Mouse (Mus musculus): Measurements from ENCODE around the gene Pomp. TPM values are rescaled to one million over a fixed set of nuclear protein-coding genes. Genes with fewer than 3 reads are reported as not detected.

The Pomp gene
- polyA plus RNA-seq, 1 experiment from 2014 or later, result 464 TPM

GRCm38 (mm10) chr5:147910807-147911509 is 50.7 kb downstream of the Pomp start:
- H3K36me3 ChIP-seq, result no peaks in the 10 kb centered on the region
- H3K4me3 ChIP-seq, result no peak overlapping the region
- no peak overlapping the region for H3K9ac ChIP-seq
- no peak overlapping the region for H3K4me2 ChIP-seq
- no peak overlapping the region for H3K27ac ChIP-seq
- no peak for ATAC-seq (ENCODE audit: insufficient number of reproducible peaks, low FRiP score, low TSS enrichment, low read depth)
- no peaks in the 10 kb centered on the region for H3K27me3 ChIP-seq
- no peaks in the 10 kb centered on the region for H3K9me3 ChIP-seq
- 74% methylated on average over 12 of the region's 12 CpGs for WGBS
- peaks cover 9% of the 10 kb centered on the region; the same call in 1 of the 2 replicates for H3K4me1 ChIP-seq

DNA sequence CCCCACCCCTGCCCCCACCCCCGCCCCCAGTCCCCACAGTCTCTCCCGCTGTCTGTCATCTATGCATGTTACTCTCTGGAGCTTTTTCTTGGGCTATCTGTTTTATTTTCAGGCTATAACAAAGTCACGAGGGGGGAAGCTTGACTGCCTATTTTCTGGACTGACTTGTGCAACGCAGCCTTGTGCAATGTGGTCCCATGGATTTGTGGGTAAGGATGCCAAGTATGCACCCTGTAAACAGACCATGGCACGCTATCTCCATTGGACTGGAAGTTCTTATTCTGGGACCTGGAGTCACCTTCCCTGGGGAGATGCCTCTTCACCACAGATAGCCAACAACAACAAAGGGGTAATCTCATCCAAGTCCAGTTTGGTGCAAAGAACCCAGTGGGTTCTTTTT is 51.5 kb downstream of the Pomp start:
- ATAC-seq (ENCODE audit: insufficient number of reproducible peaks, low FRiP score, low TSS enrichment, low read depth), result no peak
- WGBS, result 72% methylated on average over 4 of the region's 5 CpGs
- Histone ChIP-seq H3K27me3 (no peaks in the 10 kb centered on the region), H3K4me3 (no peak overlapping the region), H3K4me1 (peaks cover 9% of the 10 kb centered on the region; the same call in 1 of the 2 replicates), H3K4me2 (no peak overlapping the region), H3K9ac (no peak overlapping the region), H3K27ac (no peak overlapping the region), H3K9me3 (no peaks in the 10 kb centered on the region), H3K36me3 (no peaks in the 10 kb centered on the region)

DNA sequence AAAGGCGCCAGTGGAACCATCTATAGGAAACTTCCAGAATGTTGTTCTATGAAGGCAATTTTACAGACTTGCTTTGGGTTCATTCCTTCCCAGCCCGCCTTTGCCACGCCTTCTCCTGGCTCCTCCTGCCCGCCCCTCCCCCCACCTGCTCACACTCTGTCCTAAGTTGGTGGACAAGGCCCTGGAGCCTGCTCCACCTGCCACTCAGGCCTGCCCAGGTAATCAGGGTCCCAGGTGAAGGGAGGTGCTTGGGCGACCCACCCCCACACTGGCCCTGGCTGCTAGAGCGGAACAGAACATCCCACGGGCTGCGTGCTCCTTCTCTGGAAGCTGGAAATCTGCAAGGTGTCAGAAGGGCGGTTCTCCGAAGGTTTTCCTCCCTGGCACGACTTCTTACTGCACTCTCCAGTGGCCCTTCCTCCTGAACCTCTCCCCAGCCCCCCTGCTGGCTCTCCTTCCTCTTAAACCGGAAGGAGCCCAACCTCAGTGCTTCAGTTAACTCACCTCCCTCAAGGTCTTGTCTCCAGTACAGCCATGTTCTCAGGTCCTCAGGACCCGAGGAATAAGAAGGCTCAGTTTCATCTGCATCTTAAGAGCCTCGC is 53.1 kb downstream of the Pomp start:
- 26% methylated on average over 14 of the region's 14 CpGs for WGBS
- H3K36me3 ChIP-seq, result no peaks in the 10 kb centered on the region

DNA sequence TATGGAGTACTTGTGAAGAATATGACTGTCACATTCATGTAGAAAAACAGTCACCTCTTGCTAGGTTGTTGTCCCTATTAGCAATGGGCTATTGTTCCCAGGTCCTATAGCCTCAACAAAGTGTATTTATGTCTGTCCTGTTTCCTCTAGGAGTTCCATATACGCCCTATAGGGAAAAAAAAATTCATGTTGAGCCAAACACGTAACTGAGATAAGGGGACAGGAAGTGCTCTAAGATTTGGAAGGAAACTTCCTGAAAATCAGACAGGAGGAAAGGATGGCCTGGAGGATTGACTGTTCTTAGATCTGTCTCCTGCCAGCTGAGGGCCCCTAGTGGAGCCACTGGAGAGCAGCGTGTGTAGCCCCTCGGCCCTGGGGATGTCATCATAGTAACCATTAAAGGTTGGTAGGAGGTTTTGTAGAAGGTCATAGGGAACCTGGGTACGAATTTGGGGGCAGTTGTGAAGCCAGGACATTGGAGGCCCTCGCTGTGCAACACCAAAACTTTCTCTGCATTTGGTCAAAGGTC is 54.8 kb downstream of the Pomp start:
- ATAC-seq (ENCODE audit: insufficient number of reproducible peaks, low FRiP score, low TSS enrichment, low read depth), result no peak
- Histone ChIP-seq H3K9ac (no peak overlapping the region), H3K4me3 (no peak overlapping the region), H3K4me1 (peaks cover 9% of the 10 kb centered on the region; the same call in 1 of the 2 replicates), H3K4me2 (no peak overlapping the region), H3K36me3 (no peaks in the 10 kb centered on the region), H3K27ac (no peak overlapping the region), H3K27me3 (no peaks in the 10 kb centered on the region), H3K9me3 (no peaks in the 10 kb centered on the region)
- 60% methylated on average over 6 of the region's 6 CpGs for WGBS

More for the DNA sequence above, 53.1 kb downstream of the Pomp start:
- Histone ChIP-seq H3K27me3 (no peaks in the 10 kb centered on the region), H3K27ac (no peak overlapping the region), H3K9ac (no peak overlapping the region), H3K4me3 (no peak overlapping the region), H3K9me3 (no peaks in the 10 kb centered on the region), H3K4me1 (peaks cover 9% of the 10 kb centered on the region; the same call in 1 of the 2 replicates), H3K4me2 (no peak overlapping the region; the same call in 1 of the 2 replicates)
- no peak for ATAC-seq (ENCODE audit: insufficient number of reproducible peaks, low FRiP score, low TSS enrichment, low read depth)

DNA sequence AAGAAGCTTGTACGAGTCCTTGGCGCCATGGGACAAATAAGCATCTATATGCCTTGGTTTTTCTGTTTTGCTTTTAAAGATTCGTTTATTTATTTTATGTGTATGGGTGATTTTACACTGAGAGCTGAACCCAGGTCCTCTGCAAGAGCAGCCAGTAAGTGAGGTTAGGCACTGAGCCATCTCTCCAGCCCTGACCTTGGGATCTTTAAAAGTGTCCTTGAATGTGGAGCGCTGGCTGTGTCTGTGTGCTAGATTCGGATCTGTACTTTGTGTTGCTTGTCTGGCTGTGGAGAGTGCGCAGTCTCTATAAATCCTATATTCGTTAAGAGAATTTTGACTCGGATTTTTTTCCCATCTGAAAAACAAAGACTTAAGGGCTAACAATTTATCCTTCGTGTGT is 55.9 kb downstream of the Pomp start:
- Histone ChIP-seq H3K9me3 (no peaks in the 10 kb centered on the region), H3K4me2 (no peak overlapping the region), H3K4me3 (no peak overlapping the region), H3K9ac (no peak overlapping the region), H3K27ac (no peak overlapping the region), H3K27me3 (no peaks in the 10 kb centered on the region), H3K36me3 (no peaks in the 10 kb centered on the region), H3K4me1 (peaks cover 9% of the 10 kb centered on the region; the same call in 1 of the 2 replicates)
- WGBS, result 86% methylated on average over 9 of the region's 9 CpGs
- no peak for ATAC-seq (ENCODE audit: insufficient number of reproducible peaks, low FRiP score, low TSS enrichment, low read depth)

- Histone ChIP-seq H3K36me3 (no peaks in the 10 kb centered on the region), H3K9me3 (no peaks in the 10 kb centered on the region), H3K4me2 (no peak overlapping the region), H3K9ac (no peak overlapping the region), H3K27me3 (no peaks in the 10 kb centered on the region), H3K4me3 (no peak overlapping the region), H3K4me1 (peaks cover 6% of the 10 kb centered on the region; the same call in 1 of the 2 replicates), H3K27ac (no peak overlapping the region)
- no peak for ATAC-seq (ENCODE audit: insufficient number of reproducible peaks, low FRiP score, low TSS enrichment, low read depth)
- whole genome bisulfite sequencing, result 68% methylated on average over 17 of the region's 17 CpGs
Observed at GRCm38 (mm10) chr5:147918044-147918846, 58.0 kb downstream of the Pomp start.

DNA sequence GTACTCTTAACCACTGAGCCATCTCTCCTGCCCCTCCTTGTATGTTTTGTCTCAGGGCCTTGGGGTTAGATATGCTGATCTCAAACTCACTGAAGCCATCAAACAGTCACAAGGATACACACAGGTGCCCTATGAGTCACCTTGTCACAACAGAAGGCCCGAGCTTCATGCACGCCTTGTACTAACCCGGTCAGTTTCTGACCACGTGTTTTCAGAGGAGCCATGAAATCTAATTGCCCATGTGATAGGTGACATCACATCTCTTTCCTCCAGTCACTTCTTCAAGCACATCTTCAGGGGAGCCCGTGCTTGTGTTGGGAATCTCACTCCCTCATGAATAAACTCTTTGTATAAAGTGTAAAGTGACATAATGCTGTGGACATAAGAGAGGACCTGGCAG is 64.4 kb downstream of the Pomp start:
- Histone ChIP-seq H3K27ac (no peak overlapping the region), H3K4me2 (no peak overlapping the region), H3K9ac (no peak overlapping the region), H3K27me3 (no peaks in the 10 kb centered on the region), H3K36me3 (no peaks in the 10 kb centered on the region), H3K4me1 (no peaks in the 10 kb centered on the region), H3K4me3 (no peak overlapping the region), H3K9me3 (no peaks in the 10 kb centered on the region)
- ATAC-seq (ENCODE audit: insufficient number of reproducible peaks, low FRiP score, low TSS enrichment, low read depth), result no peak
- WGBS, result 81% methylated on average over 5 of the region's 5 CpGs

Other genes starting within 250 kb of the Pomp start
- gene Flt1, start 134.4 kb upstream of the Pomp start, polyA plus RNA-seq (2015; fragmentation: Nextera tagmentation; extraction: Ambion mirVana), result 11.9 and 12.2 TPM in 2 replicates
- 2.9 and 3.5 TPM in 2 replicates for gene Slc46a3, start 34.4 kb downstream of the Pomp start, polyA plus RNA-seq (2015; fragmentation: Nextera tagmentation; extraction: Ambion mirVana)
- gene Mtus2, start 96.9 kb downstream of the Pomp start, polyA plus RNA-seq (2015; fragmentation: Nextera tagmentation; extraction: Ambion mirVana), result 3.8 and 6.0 TPM in 2 replicates